Mouse (Mus musculus) myocyte (in vitro differentiated cells): Measurements from ENCODE around the gene Qtrt1.

Experiments
- CEBPB ChIP-seq: IDR thresholded peaks from 2 replicates; pipeline ENCODE4 v1.6.1; 2011; ENCODE audit warnings: mild to moderate bottlenecking, moderate library complexity; ENCODE audit not compliant: poor library complexity, insufficient read depth, severe bottlenecking
- E2F4 ChIP-seq: IDR thresholded peaks from one replicate; pipeline ENCODE4 v1.6.1; 2011; ENCODE audit warnings: mild to moderate bottlenecking, control low read depth, moderate library complexity; ENCODE audit not compliant: insufficient read depth
- MAX ChIP-seq: IDR thresholded peaks from one replicate; pipeline ENCODE4 v1.6.1; 2011; ENCODE audit warnings: low read depth, mild to moderate bottlenecking, control low read depth
- MYOD1 ChIP-seq, 3 experiments: IDR thresholded peaks; one replicate each; pipeline ENCODE4 v1.6.1; 2011; ENCODE audit warnings: control low read depth in 2 of 3, low read depth in 2 of 3, mild to moderate bottlenecking in 2 of 3, moderate library complexity in 1 of 3; ENCODE audit not compliant: insufficient read length in 2 of 3, control insufficient read depth in 1 of 3
- POLR2A ChIP-seq: IDR thresholded peaks from one replicate; pipeline ENCODE4 v1.6.1; 2011; ENCODE audit warnings: low read depth, mild to moderate bottlenecking, control low read depth, moderate library complexity; ENCODE audit not compliant: insufficient read length
- REST ChIP-seq: IDR thresholded peaks from one replicate; pipeline ENCODE4 v1.6.1; 2011; ENCODE audit warnings: mild to moderate bottlenecking, control low read depth, moderate library complexity; ENCODE audit not compliant: insufficient read depth, insufficient read length
- SRF ChIP-seq: IDR thresholded peaks from one replicate; pipeline ENCODE4 v1.6.1; 2011; ENCODE audit warnings: low read depth; ENCODE audit not compliant: control insufficient read depth, insufficient read length

GRCm38 (mm10) chr9:21366541-21367220, 45.0 kb upstream of the Qtrt1 start:
- no peak for TF ChIP-seq MAX
- TF ChIP-seq POLR2A = no peak
- no peak for TF ChIP-seq CEBPB
- TF ChIP-seq MYOD1 (IDR thresholded peaks at IDR 0.05; ENCODE audit: control insufficient read depth in 1 of 3, insufficient read length in 2 of 3, low read depth in 2 of 3) = no peak
- no peak for TF ChIP-seq E2F4
- no peak for TF ChIP-seq SRF
- TF ChIP-seq REST = no peak
